Mouse (Mus musculus): ENCODE results near the gene Angptl7. TPM values are rescaled to one million over a fixed set of nuclear protein-coding genes. Genes with fewer than 3 reads are reported as not detected.

Gene Angptl7
- polyA plus RNA-seq, 1 experiment from 2014 or later: 16.6 TPM

- ATAC-seq (ENCODE audit: insufficient number of reproducible peaks, insufficient read depth, low FRiP score, low read depth): peak; percentile 94
- WGBS: under 1% methylated on average over 56 of the region's 56 CpGs
These were observed 51.9 kb downstream of the Angptl7 start, which contains the start of gene Mtor for GRCm38 (mm10) chr4:148448179-148448852. Mtor (plus strand) TSS chr4:148448611.

More at GRCm38 (mm10) chr4:148448179-148448852, 51.9 kb downstream of the Angptl7 start, which contains the start of gene Mtor:
- no peaks in the 10 kb centered on the region for H3K9me3 ChIP-seq (ENCODE audit: control insufficient read depth, low read length)
- peak within 1 kb of the TSS; percentile 81 to 86 for H3K4me3 ChIP-seq (ENCODE audit: control insufficient read depth in 1 of 2, insufficient read depth in 1 of 2, low read depth in 1 of 2, low read length in 2 of 2)
- H3K27ac ChIP-seq (replicated peaks in 1 of 2; ENCODE audit: control insufficient read depth in 1 of 2, insufficient read depth in 1 of 2, low read depth in 2 of 2, low read length in 2 of 2): peak within 1 kb of the TSS; percentile 65 to 81
- H3K4me2 ChIP-seq (ENCODE audit: low read length): peak within 1 kb of the TSS; percentile 70
- H3K36me3 ChIP-seq (ENCODE audit: control insufficient read depth, insufficient read depth, low read length): peaks cover 14% of the 10 kb centered on the region
- H3K9ac ChIP-seq (ENCODE audit: low read length): peak within 1 kb of the TSS; percentile 88
- peaks cover 12 to 19% of the 10 kb centered on the region in 2 experiments for H3K4me1 ChIP-seq (ENCODE audit: control insufficient read depth in 2 of 2, insufficient read depth in 2 of 2, low read length in 2 of 2)
- H3K27me3 ChIP-seq (ENCODE audit: control insufficient read depth, insufficient read depth, low read length): no peaks in the 10 kb centered on the region

Other genes with a start within 250 kb of the Angptl7 start
- gene Disp3, start 212.5 kb downstream of the Angptl7 start, polyA plus RNA-seq (2014; fragmentation: Nextera tagmentation; extraction: Ambion mirVana): 0.04 TPM in 1 of 2 replicates, not detected in the other
- 14.2 and 15.7 TPM in 2 replicates for gene Ubiad1, start 55.7 kb downstream of the Angptl7 start, polyA plus RNA-seq (2014; fragmentation: Nextera tagmentation; extraction: Ambion mirVana)
- gene Mtor, start 51.8 kb downstream of the Angptl7 start, polyA plus RNA-seq (2014; fragmentation: Nextera tagmentation; extraction: Ambion mirVana): 18.4 and 21.2 TPM in 2 replicates
- 61.2 and 66.6 TPM in 2 replicates for gene Exosc10, start 58.0 kb upstream of the Angptl7 start, polyA plus RNA-seq (2014; fragmentation: Nextera tagmentation; extraction: Ambion mirVana)
- 98.1 and 101 TPM in 2 replicates for gene Srm, start 91.0 kb upstream of the Angptl7 start, polyA plus RNA-seq (2014; fragmentation: Nextera tagmentation; extraction: Ambion mirVana)
- gene Masp2, start 102.1 kb upstream of the Angptl7 start, polyA plus RNA-seq (2014; fragmentation: Nextera tagmentation; extraction: Ambion mirVana): 0.08 TPM in 1 of 2 replicates, not detected in the other
- gene Tardbp, start 126.6 kb upstream of the Angptl7 start, polyA plus RNA-seq (2014; fragmentation: Nextera tagmentation; extraction: Ambion mirVana): 80.9 and 87.6 TPM in 2 replicates
- 0.19 and 0.28 TPM in 2 replicates for gene Gm572, start 142.9 kb upstream of the Angptl7 start, polyA plus RNA-seq (2014; fragmentation: Nextera tagmentation; extraction: Ambion mirVana)